Comparison of ENCODE assay signal across 25 mouse cellular contexts in the genomic region with DNA sequence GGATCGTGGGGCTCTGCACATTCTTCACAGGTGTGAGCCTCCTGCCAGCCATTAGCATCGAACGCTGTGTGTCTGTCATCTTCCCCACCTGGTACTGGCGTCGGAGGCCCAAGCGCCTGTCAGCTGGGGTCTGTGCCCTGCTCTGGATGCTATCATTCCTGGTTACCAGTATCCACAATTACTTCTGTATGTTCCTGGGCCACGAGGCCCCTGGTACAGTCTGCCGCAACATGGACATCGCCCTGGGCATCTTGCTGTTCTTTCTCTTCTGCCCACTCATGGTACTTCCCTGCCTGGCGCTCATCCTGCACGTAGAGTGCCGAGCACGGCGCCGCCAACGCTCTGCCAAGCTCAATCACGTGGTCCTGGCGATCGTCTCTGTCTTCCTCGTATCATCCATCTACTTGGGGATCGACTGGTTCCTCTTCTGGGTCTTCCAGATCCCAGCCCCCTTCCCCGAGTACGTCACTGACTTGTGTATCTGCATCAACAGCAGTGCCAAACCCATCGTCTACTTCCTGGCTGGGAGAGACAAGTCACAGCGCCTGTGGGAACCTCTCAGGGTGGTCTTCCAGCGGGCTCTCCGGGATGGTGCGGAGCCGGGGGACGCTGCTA. TPM values are rescaled to one million over a fixed set of nuclear protein-coding genes. Genes with fewer than 3 reads are reported as not detected.
DNase-seq lines count a peak whose midpoint lies in the region; ATAC-seq and TF ChIP-seq lines count a peak whose summit lies in the region.
"Had no signal": no experiment of that assay in that cellular context is flagged by ENCODE, and none has a peak within 500 bp of the region (broad histone marks: within the 10 kb centered on the region; RNA-seq: fewer than 3 reads in every experiment).

No protein-coding gene starts in this region.

- ATAC-seq in forebrain, embryonic 11.5 days (replicated peaks; ENCODE audit: low FRiP score), result no peak
- ATAC-seq: forebrain, embryonic 16.5 days; intestine, postnatal 0 days had no signal

- TF ChIP-seq EP300 in ES-Bruce4 (IDR thresholded peaks at IDR 0.05; ENCODE audit: insufficient read depth, low read depth, low read length), result no peak

- peaks cover 7% of the 10 kb centered on the region; the same call in 1 of the 2 replicates for H3K27me3 ChIP-seq in forebrain, embryonic 10.5 days (ENCODE audit: poor library complexity, severe bottlenecking)
- no peaks in the 10 kb centered on the region for H3K27me3 ChIP-seq in forebrain, embryonic 11.5 days (ENCODE audit: control insufficient read depth, insufficient read depth, low read length)
- no peaks in the 10 kb centered on the region for H3K27me3 ChIP-seq in ES-Bruce4 (ENCODE audit: control insufficient read depth, insufficient read depth, low read length, poor library complexity, severe bottlenecking)
- no peaks in the 10 kb centered on the region for H3K27me3 ChIP-seq in kidney, adult 2 months (replicated peaks; ENCODE audit: control insufficient read depth, insufficient read depth, low read length)

- WGBS in forebrain, embryonic 10.5 days, result 84% methylated on average over 30 of the region's 30 CpGs
- 84% methylated on average over 30 of the region's 30 CpGs for WGBS in forebrain, embryonic 11.5 days
- WGBS in kidney, adult 2 months, result 87% methylated on average over 30 of the region's 30 CpGs

- no peak overlapping the region for H3K4me2 ChIP-seq in forebrain, embryonic 11.5 days (ENCODE audit: low read depth, low read length, severe bottlenecking)
- H3K4me2 ChIP-seq: heart, embryonic 12.5 days; liver, embryonic 13.5 days; midbrain, embryonic 11.5 days had no signal

- TF ChIP-seq POLR2A in ES-Bruce4 (IDR thresholded peaks at IDR 0.05; ENCODE audit: insufficient read depth, low read length), result no peak
- TF ChIP-seq POLR2A in kidney, adult 2 months (IDR thresholded peaks at IDR 0.05; ENCODE audit: low read depth, low read length), result no peak

- no peak for DNase-seq in forebrain, embryonic 10.5 days (ENCODE audit: extremely low spot score, low spot score)
- DNase-seq in forebrain, embryonic 11.5 days (ENCODE audit: low spot score), result no peak
- DNase-seq in left cerebral cortex, postnatal 4 days, result peak; percentile 43
- no peak for DNase-seq in left cerebral cortex, adult 11 months (ENCODE audit: low spot score)
- peak; percentile 82 to 83 for DNase-seq in cerebellum, postnatal 10 days
- DNase-seq in adrenal gland, postnatal 25 days, result no peak
- no peak for DNase-seq in kidney, adult 2 months
- DNase-seq: kidney, postnatal 25 days; liver, embryonic 13.5 days; thymus, postnatal 25 days had no signal

- no peak overlapping the region for H3K9ac ChIP-seq in forebrain, embryonic 11.5 days (ENCODE audit: low read length)
- no peak overlapping the region for H3K9ac ChIP-seq in ES-Bruce4 (ENCODE audit: low read depth, poor library complexity, severe bottlenecking)
- H3K9ac ChIP-seq: heart, embryonic 12.5 days; liver, embryonic 13.5 days had no signal

- no peak overlapping the region for H3K4me3 ChIP-seq in forebrain, embryonic 10.5 days
- H3K4me3 ChIP-seq in forebrain, embryonic 11.5 days (ENCODE audit: low read depth, low read length), result no peak overlapping the region
- peak overlapping the region; percentile 18; the same call in 1 of the 2 replicates for H3K4me3 ChIP-seq in ES-Bruce4 (ENCODE audit: low read depth, low read length)
- no peak overlapping the region for H3K4me3 ChIP-seq in kidney, adult 2 months (ENCODE audit: insufficient read depth, low read depth, low read length)
- H3K4me3 ChIP-seq: heart, embryonic 12.5 days; hindbrain, embryonic 10.5 days; limb, embryonic 10.5 days; liver, embryonic 13.5 days; myocyte had no signal

- no peaks in the 10 kb centered on the region for H3K9me3 ChIP-seq in forebrain, embryonic 10.5 days
- no peaks in the 10 kb centered on the region for H3K9me3 ChIP-seq in forebrain, embryonic 11.5 days (ENCODE audit: control insufficient read depth, low read length)
- no peaks in the 10 kb centered on the region for H3K9me3 ChIP-seq in ES-Bruce4 (replicated peaks; ENCODE audit: control insufficient read depth, insufficient read depth, low read length, poor library complexity, severe bottlenecking)
- H3K9me3 ChIP-seq: heart, embryonic 12.5 days; hindbrain, embryonic 10.5 days; limb, embryonic 10.5 days; liver, embryonic 13.5 days had no signal

- TF ChIP-seq CTCF in ES-Bruce4 (IDR thresholded peaks at IDR 0.05; ENCODE audit: low read depth, low read length), result no peak
- TF ChIP-seq CTCF in kidney, adult 2 months (conservative IDR thresholded peaks at IDR 0.05; ENCODE audit: insufficient read depth, insufficient read length, low read depth, low read length), result no peak

- no peaks in the 10 kb centered on the region for H3K36me3 ChIP-seq in forebrain, embryonic 10.5 days (replicated peaks)
- H3K36me3 ChIP-seq in forebrain, embryonic 11.5 days (ENCODE audit: control insufficient read depth, insufficient read depth, low read length), result no peaks in the 10 kb centered on the region
- H3K36me3 ChIP-seq in ES-Bruce4 (ENCODE audit: control insufficient read depth, insufficient read depth, low read length, poor library complexity, severe bottlenecking), result no peaks in the 10 kb centered on the region
- H3K36me3 ChIP-seq in kidney, adult 2 months (ENCODE audit: control insufficient read depth, insufficient read depth, low read length), result no peaks in the 10 kb centered on the region
- H3K36me3 ChIP-seq: heart, embryonic 12.5 days; hindbrain, embryonic 10.5 days; limb, embryonic 10.5 days; liver, embryonic 13.5 days had no signal

- H3K4me1 ChIP-seq in forebrain, embryonic 10.5 days, result peaks cover 12% of the 10 kb centered on the region
- H3K4me1 ChIP-seq in forebrain, embryonic 11.5 days (replicated peaks; ENCODE audit: control insufficient read depth, insufficient read depth, low read length), result no peaks in the 10 kb centered on the region
- H3K4me1 ChIP-seq in ES-Bruce4 (ENCODE audit: control insufficient read depth, insufficient read depth, low read length), result no peaks in the 10 kb centered on the region
- no peaks in the 10 kb centered on the region for H3K4me1 ChIP-seq in kidney, adult 2 months (ENCODE audit: control insufficient read depth, insufficient read depth, low read length)

- H3K27ac ChIP-seq in forebrain, embryonic 10.5 days, result peak overlapping the region; percentile 48; the same call in 1 of the 2 replicates
- no peak overlapping the region for H3K27ac ChIP-seq in forebrain, embryonic 11.5 days (ENCODE audit: low read depth, low read length)
- H3K27ac ChIP-seq in ES-Bruce4 (ENCODE audit: insufficient read depth, low read length), result no peak overlapping the region
- H3K27ac ChIP-seq in kidney, adult 2 months (ENCODE audit: insufficient read depth, low read depth, low read length), result no peak overlapping the region
- H3K27ac ChIP-seq: hindbrain, embryonic 10.5 days; limb, embryonic 10.5 days; liver, embryonic 13.5 days had no signal

- intact Hi-C loops in left cerebral cortex, postnatal 4 days (cut with DNase I), result no loop called here

RNA-seq across cellular contexts. Expression of a gene that starts 6.5 kb away (rescaled TPM):
- not detected in 2 replicates for polyA plus RNA-seq in forebrain, embryonic 10.5 days (2016; fragmentation: Nextera tagmentation; extraction: Ambion mirVana)
- polyA plus RNA-seq in forebrain, embryonic 11.5 days (2014; fragmentation: Nextera tagmentation; extraction: Ambion mirVana), result not detected in 2 replicates
- total RNA-seq in left cerebral cortex, postnatal 4 days (2021), result not detected
- polyA plus RNA-seq in ES-Bruce4 (2011; ENCODE audit: insufficient read depth, insufficient read length, low read depth, missing spikeins), result not detected in 2 replicates
- not detected in 2 replicates for total RNA-seq in adrenal gland, postnatal 25 days (2021)
- polyA plus RNA-seq in kidney, adult 2 months (2012; rRNA removed), result not detected in 2 replicates
- total RNA-seq: adrenal gland, adult 18-20 months; gastrocnemius, adult 18-20 months; layer of hippocampus, postnatal 14 days; neutrophil, adult 5-6 weeks had no signal
- polyA plus RNA-seq: brain, embryonic 14.5 days; forebrain, embryonic 16.5 days; heart, embryonic 12.5 days; hindbrain, embryonic 10.5 days; intestine, postnatal 0 days; limb, embryonic 10.5 days; liver, embryonic 13.5 days; midbrain, embryonic 11.5 days; myocyte; spleen, adult 2 months; stomach, embryonic 16.5 days had no signal

RNA-seq across cellular contexts. Expression of a gene that starts 7.5 kb away (rescaled TPM):
- polyA plus RNA-seq in forebrain, embryonic 10.5 days (2016; fragmentation: Nextera tagmentation; extraction: Ambion mirVana), result 0.07 and 0.09 TPM in 2 replicates
- 0.20 and 0.25 TPM in 2 replicates for polyA plus RNA-seq in forebrain, embryonic 11.5 days (2014; fragmentation: Nextera tagmentation; extraction: Ambion mirVana)
- total RNA-seq in left cerebral cortex, postnatal 4 days (2021), result 1 to 10 TPM; 2.2 to 3.0 TPM
- polyA plus RNA-seq in ES-Bruce4 (2011; ENCODE audit: insufficient read depth, insufficient read length, low read depth, missing spikeins), result not detected in 2 replicates
- 1.0 and 1.3 TPM in 2 replicates for total RNA-seq in adrenal gland, postnatal 25 days (2021)
- 6.5 and 8.9 TPM in 2 replicates for polyA plus RNA-seq in kidney, adult 2 months (2012; rRNA removed)
- total RNA-seq: neutrophil, adult 5-6 weeks had no signal

RNA-seq across cellular contexts. Expression of a gene that starts 24.4 kb away (rescaled TPM):
- 5.1 and 5.9 TPM in 2 replicates for polyA plus RNA-seq in forebrain, embryonic 10.5 days (2016; fragmentation: Nextera tagmentation; extraction: Ambion mirVana)
- 2.4 and 2.8 TPM in 2 replicates for polyA plus RNA-seq in forebrain, embryonic 11.5 days (2014; fragmentation: Nextera tagmentation; extraction: Ambion mirVana)
- total RNA-seq in left cerebral cortex, postnatal 4 days (2021), result 1 to 10 TPM; 4.7 to 5.0 TPM
- polyA plus RNA-seq in ES-Bruce4 (2011; ENCODE audit: insufficient read depth, insufficient read length, low read depth, missing spikeins), result 11.0 and 11.9 TPM in 2 replicates
- total RNA-seq in adrenal gland, postnatal 25 days (2021), result 13.7 and 18.8 TPM in 2 replicates
- 9.5 and 11.7 TPM in 2 replicates for polyA plus RNA-seq in kidney, adult 2 months (2012; rRNA removed)

Comparison
In these comparisons a context has a peak if more than half of its experiments do, and no peak if none do; other contexts are left out.
1. DNase-seq: peak in left cerebral cortex, postnatal 4 days (single experiment) and cerebellum, postnatal 10 days (2 of 2); none in forebrain, embryonic 10.5 days (single experiment), forebrain, embryonic 11.5 days (single experiment), left cerebral cortex, adult 11 months (single experiment), adrenal gland, postnatal 25 days (single experiment) and kidney, adult 2 months (single experiment).